Mouse (Mus musculus): ENCODE results near the gene Myl9.
"Not testable (repeated sequence)": the region's sequence is repeated elsewhere in the genome, so short reads cannot be mapped to it uniquely, and the experiment has no call there.

Myl9 gene

DNA sequence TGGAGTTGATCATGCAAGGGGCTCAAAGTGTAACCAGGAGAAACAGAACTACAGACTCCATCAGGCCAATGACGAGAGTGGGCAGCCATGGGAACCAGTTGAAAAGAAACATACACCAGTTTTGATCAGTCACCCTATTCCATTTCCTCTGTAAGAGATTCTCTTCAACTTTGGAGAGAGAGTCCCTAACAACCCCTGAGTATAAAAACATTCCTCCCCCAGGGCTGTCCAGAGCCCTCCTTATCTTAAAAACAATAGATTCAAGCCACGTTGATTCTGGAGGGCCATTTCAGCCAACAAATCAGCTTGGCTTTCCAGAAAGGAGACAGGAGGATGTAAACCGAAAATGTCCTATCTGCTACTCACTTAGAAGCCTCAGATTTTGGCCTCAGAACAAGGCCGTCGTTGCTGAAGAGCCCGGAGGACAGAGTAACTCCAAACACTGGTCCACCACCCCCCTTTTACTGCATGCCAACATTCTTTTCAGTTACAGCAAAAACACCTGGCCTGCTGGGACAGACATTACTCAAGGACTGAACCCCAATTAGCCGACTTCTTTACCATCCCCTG is 8.9 kb downstream of the Myl9 start:
- no peak for DNase-seq (ENCODE audit: low read depth in 2 of 2, low spot score in 2 of 2)

DNA sequence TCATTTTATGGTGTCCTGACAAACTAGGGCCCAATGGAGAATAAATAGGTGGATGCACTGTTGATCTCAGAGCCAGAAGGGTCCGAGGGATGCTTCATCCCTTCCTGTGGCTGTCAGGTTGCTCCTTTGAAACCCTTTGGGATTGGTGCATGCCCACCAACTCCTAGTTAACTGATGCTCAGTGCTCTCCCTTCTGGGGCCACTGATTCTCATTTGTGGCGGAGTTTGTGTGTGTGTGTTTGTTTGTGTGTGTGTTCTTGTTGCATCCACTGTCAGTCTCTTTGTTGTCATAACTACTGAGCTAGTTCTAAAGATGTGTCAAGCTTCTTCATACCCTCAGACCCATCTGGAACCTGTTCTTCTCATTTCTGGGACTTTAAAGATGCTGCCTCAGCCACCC is 9.7 kb downstream of the Myl9 start:
- no peak for DNase-seq (ENCODE audit: low read depth in 2 of 2, low spot score in 2 of 2)

DNA sequence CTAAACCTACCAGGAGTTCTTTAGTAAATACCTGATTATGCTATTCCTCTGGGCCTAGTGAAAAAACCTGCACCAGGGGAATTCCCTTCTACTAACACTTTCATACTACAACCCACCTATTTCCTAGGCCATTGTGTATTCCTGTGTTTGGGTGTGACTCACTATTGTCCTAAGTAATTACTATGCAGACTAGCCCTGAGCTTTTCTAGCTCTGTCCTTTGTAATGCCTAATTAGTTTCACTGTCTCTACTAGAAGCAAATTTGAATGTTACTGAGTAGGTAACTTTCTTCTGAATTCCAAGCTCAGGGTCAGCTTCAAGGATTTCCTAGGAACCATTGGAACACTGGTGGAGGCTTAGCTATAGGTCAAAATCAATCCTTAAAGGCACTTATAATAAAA is 11.1 kb downstream of the Myl9 start:
- not testable (repeated sequence) for DNase-seq (ENCODE audit: low read depth in 2 of 2, low spot score in 2 of 2)

DNA sequence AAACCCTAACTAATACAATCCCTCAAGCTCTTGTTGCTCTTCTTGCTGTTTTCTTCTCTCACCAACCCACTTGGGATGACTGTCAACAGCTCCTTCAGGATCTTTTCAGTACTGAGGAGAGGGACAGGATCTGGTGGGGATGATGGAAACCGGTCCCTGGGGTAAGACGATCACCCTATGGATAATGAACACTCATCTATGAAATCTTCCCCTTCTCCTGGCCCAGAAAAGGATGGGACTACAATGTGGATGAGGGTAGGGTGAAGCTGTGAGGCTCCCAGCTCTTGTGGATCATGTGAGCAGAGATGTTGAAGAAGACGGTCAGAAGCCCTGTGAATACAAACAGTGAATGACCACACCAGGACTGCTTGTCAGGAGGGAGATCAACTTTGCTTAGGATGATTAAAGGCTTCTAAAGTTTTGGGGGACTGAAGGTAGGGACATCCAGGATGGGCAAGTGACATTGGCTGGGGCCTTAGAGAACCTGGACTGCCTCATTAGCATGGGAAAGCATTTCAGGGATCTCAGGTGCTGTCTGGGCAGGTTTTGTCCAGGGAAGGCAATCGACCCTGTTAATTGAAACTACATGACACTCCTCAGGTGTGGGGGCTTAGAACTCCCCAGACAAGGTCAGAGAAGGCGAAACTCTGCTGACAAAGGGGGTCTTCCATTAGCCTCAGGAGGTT is 12.0 kb downstream of the Myl9 start:
- DNase-seq (ENCODE audit: low read depth in 2 of 2, low spot score in 2 of 2): no peak

DNA sequence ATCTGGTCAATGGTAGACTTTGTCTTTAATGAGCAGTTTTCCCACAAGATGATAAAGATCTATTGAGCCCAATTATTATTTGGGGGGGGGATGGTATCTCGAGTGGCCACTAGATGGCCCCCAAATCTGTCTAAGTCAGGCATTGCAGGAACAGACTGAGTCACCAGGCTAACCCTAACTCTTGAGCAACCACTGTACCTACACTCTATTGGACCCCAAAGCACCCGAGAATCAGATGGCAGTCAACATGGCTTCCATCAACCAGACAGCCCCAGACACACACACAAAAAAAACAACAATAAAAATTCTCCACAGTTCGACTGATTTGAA is 12.5 kb downstream of the Myl9 start:
- DNase-seq (ENCODE audit: low read depth in 2 of 2, low spot score in 2 of 2): peak in 1 of 2 experiments; percentile 3

DNA sequence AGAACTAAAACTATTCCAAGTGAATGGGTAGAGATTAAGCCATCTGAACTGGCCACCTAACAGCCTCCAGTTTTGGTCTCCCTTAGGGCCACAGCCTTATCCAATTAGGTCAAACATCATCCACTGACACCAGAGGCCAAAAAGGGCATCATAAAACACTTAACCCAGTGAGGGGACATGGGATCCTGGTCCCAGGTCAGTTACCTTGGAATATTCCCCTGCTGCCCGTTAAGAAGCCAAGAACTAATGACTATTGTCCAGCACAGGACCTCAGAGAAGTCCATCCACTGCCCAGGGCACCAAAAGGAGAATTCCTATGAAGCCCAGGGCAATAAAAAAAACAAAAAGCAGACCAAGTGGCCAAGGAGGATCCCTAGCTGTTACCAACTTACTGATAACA is 13.6 kb downstream of the Myl9 start:
- no peak for DNase-seq (ENCODE audit: low read depth in 2 of 2, low spot score in 2 of 2)

DNA sequence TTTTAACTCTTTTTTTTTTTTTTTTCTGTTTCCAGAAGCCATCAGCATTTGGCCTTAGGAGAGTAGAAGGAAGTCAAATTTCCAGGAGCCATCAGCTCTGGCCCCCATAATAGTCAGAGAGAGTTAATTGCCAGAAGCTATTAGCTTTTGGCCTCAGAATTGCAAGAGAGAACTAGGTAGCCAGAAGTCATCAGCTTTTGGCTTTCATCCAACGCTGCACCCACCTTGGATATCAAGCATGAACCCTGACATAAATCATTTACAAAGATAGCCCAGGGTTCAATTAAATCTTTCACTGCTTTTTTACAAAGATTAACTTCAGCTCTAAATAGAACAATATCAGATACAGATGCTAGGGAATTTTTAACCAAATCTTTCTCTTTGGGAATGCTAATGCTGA is 23.3 kb downstream of the Myl9 start:
- DNase-seq (ENCODE audit: low read depth in 2 of 2, low spot score in 2 of 2): no peak

DNA sequence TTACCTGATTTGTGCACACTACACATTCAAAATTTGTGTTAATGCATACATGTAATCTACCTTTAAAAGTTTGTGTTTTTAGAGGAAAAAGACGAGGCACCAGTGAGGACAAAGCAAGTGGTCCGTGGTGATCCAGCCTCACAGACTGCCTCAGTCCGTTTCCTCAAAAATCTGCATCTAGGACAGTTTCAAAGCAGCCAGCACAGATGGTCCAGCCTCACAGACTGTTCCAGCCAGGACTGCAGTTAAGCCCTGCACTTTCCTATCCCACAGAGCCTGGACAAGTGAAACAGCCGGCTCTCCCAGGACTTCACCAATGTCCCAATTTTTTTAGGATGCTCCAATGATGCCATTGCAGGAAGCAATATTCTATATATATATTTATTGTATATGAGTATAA is 25.8 kb downstream of the Myl9 start:
- DNase-seq (ENCODE audit: low read depth in 2 of 2, low spot score in 2 of 2): no peak

DNA sequence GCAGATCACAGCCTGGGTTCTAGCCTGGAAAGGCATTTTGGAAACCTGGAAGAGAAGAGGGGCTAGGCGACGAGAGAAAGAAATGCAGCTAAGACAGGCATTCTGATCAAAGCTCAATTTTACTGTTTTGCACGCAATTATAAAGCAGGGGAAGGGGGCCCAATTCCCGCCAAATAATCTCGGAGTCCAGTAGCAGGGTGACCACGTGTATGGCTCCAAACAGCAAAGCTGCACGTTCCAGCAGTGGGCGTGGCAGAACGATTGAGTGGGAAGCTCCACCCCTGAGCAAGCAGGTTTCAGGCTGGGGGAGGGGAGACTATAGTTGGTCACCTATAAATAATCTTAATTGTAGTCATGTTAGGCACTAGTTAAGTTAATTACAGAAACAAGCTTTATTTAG is 26.9 kb downstream of the Myl9 start:
- DNase-seq (ENCODE audit: low read depth in 2 of 2, low spot score in 2 of 2): not testable (repeated sequence)

DNA sequence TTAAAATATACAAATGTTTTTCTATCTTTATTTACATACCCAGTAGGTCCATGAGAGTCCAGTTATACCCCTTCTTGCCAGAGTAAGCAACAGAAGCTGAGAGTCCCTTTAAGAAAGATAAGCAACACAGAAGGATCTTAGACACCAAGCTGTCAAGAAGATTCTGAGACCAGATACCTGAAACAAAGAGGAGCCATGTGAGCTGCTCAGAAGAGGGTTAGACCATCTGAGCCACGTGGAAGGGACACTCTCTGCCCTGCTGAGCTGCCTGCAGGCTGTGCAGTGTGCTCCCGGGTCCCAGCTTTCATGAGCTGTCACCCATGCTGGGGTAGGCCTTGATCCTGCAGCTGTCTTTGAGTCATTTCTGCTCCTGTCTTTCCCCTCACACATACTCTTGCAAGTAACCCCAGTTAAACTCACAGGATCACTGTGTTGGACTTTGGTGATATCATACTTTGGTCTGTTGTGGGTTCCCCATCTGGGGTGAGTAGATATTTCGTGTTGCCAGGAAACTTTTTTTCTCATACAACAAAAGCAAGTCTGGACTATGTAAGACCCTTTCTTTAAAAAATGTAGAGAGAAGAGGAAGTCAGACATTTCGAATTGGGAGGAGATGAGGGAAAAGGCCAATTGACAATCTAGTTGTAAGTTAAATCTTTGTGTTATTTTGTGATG is 28.6 kb downstream of the Myl9 start:
- DNase-seq (ENCODE audit: low read depth in 2 of 2, low spot score in 2 of 2): no peak

DNA sequence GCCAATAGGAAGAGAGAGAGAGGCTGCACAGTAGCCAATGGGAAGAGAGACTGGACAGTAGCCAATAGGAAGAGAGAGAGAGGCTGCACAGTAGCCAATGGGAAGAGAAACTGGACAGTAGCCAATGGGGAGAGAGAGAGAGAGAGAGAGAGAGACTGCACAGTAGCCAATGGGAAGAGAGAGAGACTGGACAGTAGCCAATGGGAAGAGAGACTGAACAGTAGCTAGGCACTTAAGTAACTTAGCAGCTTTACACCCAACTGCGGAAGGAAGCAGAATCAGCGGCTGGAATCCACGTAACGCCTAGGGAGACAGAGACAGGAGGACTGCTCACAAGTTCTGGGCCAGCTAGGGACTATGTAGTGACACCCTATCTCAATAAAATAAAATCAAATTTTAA is 29.4 kb downstream of the Myl9 start:
- no peak for DNase-seq (ENCODE audit: low read depth in 2 of 2, low spot score in 2 of 2)

DNA sequence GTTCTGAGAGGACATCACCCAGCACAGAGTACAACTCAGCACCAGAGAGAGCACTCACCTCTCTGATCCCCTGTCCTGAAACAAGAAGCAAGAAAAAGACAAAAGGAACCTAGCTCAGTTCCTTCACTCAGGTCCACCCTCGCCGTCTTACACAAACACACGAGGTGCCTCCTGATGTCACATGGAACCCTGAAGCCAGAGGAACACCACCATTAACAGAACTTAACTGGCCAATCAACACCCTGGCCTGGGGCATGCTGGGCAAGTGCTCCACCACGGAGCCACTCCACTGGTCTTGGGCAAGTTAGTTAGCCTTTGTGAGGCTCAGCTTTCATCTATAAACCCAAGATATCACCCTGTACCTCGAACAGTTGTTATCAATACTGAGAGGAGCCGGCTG is 31.7 kb downstream of the Myl9 start:
- DNase-seq (ENCODE audit: low read depth in 2 of 2, low spot score in 2 of 2): no peak

DNA sequence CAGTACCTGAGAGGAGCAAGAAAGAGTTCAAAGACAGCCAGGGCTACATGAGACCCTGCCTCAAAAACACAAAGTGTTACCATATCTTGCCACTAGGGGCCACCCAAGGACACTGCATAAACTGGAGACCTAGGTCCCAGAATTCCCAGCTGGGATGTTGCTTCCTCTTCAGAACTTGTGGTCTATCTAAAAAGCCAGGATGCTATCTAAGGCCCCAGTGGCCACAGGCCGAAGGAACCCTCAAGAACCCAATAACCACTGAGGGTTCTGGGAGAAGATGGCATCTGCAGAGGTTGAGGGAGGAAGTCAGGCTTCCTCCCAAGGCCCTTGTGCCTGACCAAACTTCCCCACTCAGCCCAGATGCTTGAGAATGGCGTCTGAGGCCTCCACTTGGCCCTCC is 34.4 kb downstream of the Myl9 start:
- peak; percentile 21 to 41 for DNase-seq (ENCODE audit: low read depth in 2 of 2, low spot score in 2 of 2)

DNA sequence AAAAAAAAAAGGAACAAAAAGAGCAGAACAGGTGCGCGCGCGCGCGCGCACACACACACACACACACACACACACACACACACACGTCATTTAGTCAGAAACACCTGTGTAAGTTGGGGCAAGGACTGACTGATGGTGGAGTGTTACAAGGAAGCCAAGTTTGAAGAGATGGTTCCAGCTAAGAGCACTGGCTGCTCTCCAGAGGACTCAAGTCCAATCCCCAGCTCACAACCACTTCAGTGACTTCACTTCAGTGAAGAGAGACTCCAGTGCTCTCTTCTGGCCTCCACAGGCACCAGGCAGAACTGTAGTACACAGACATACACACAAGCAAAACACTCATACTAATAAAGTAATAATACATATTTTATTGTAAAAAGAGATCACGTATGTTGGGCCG is 35.5 kb downstream of the Myl9 start:
- DNase-seq (ENCODE audit: low read depth in 2 of 2, low spot score in 2 of 2): no peak

DNA sequence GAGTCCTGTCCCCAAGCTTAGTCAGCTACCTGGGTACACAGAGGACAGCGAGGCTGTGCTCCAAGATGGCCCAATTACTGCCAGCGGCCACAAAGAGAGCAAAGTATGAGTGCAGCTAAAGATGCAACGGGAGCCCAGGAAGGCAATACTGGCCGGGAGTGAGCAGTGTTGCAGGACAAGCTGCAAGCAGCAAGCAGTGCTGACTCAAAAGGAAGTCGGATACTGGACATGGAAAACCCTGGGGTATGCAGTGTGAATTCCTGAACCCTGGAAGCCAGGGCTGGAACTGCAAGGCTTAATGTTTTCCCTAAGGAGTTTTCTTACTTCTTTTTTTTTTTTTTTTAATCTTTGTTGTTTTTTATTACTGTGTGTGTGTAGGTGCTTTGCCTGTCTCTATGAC is 36.3 kb downstream of the Myl9 start:
- no peak for DNase-seq (ENCODE audit: low read depth in 2 of 2, low spot score in 2 of 2)

DNA sequence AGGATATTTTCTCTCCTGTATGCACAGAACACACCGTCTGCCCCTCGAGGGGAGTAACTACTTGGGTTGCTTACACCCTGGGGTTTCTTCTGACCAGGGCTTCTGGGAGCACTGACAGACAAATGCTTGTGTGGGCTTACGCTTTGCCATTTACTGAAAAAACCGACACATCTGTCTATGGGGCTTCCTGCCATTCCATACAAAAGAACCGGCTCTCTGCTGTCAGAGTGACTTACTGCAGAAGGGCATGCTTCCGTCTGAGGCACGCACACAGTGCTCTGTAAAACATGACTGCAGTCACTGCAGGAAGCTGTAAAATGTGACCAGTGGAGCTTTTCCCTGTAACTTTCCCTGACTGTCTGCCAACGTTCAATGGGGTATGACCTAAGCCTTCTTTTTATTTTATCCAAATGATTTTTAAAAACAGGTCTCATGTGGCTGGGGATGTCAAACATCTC is 39.2 kb downstream of the Myl9 start:
- DNase-seq (ENCODE audit: low read depth in 2 of 2, low spot score in 2 of 2): no peak

DNA sequence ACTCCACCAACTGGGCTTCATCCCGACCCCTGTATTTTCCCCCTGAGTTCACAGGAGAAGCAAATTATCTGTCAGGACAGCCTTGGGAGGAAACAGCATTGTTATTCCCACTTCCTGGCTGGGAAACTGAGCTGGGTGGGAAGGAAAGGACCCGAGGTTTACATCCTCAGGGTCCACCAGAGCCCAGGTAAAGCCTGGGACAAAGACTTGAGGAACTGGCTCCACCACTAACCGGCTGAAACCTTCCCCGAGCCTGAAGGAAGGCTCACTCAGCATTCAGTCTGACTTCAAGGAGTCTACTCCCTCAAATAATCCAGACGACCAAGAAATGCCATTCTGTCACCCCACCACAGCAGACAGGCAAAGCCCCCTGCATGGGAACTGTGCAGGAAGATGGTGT is 39.7 kb downstream of the Myl9 start:
- DNase-seq (ENCODE audit: low read depth in 2 of 2, low spot score in 2 of 2): no peak

DNA sequence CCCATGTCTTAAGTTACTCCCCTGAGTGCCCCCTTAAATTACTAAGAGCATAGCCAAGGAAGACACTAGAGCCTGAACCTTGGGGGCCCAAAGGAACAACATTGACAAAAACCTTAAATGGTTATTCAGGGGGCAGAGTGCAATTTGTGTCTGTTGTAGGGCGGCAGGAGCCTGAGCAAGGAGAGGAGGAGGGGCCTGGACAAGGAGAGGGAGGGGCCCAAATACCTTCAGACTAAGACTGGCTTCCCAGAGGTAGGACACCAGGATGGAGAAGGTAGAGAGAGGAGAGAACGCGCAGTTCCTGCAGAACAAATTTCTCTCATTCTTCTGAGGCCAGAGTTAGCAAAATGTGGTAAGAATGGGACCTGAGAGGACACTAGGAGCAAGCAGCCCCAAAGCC is 40.2 kb downstream of the Myl9 start:
- DNase-seq (ENCODE audit: low read depth in 2 of 2, low spot score in 2 of 2): no peak

DNA sequence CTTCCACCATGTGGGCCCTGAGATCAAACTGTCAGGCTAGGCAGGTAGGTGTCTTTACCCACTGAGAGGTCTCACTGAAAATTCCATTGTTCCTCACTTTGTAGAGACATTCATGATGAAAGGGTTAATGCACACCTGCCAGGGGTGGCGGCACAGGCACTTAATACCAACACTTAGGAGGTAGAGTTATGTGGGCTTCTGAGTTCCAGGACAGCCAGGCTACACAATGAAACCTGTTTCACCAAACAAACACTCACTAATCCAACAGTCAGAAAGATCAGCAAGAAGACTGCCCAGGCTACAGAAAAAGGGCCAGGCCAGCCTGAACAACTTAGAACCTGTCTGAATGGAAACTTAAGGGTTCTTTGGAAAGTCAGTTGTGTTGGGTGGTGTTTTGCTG is 40.9 kb downstream of the Myl9 start:
- no peak for DNase-seq (ENCODE audit: low read depth in 2 of 2, low spot score in 2 of 2)

DNA sequence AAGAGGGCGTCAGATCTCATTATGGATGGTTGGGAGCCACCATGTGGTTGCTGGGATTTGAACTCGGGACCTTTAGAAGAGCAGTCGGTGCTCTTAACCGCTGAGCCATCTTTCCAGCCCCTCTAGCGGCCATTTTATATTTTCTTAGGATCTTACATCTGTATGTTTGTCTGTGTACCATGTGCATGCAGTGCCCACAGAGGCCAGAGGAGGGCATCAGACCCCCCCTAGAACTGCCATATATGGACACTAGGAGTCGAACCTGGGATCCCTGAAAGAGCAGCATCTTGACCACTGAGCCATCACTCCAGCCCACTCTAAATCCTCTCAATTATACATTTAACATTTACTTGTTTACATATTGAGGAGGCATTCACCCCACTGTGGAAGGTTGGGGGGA is 49.9 kb downstream of the Myl9 start:
- not testable (repeated sequence) for DNase-seq (ENCODE audit: low read depth in 2 of 2, low spot score in 2 of 2)

Measured in CD8-positive naive resting alpha-beta T cell, adult 2 months (primary cell).